Comparison of ENCODE assay signal across 9 mouse cellular contexts in the genomic region with DNA sequence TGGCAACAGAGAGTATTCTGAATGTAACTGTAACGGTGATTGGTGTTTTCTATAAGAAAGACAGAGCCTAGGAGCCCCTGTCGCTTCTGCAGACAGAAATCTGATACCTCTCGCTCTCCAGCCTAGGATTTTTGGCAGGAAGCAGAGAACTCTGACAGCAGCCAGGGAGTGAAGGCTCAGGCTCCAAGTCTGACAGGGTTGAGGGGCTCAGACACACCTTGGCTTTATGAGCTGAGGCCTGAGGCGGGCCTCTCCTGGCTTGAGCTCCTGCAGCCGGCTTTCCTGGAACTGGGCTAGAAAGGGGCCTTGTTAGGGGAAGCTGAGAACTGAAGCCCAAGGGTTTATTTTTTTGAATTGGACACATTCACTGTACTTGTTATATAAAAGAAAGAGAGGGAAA. TPM values are rescaled to one million over a fixed set of nuclear protein-coding genes. Genes with fewer than 3 reads are reported as not detected.
DNase-seq lines count a peak whose midpoint lies in the region; ATAC-seq and TF ChIP-seq lines count a peak whose summit lies in the region.
"Had no signal": no experiment of that assay in that cellular context is flagged by ENCODE, and none has a peak within 500 bp of the region (broad histone marks: within the 10 kb centered on the region; RNA-seq: fewer than 3 reads in every experiment).

No protein-coding gene starts in this region.

- H3K4me2 ChIP-seq in kidney, embryonic 16.5 days (replicated peaks; ENCODE audit: low read depth, low read length): no peak overlapping the region
- no peak overlapping the region for H3K4me2 ChIP-seq in heart, embryonic 16.5 days (ENCODE audit: low read depth, low read length)
- no peak overlapping the region for H3K4me2 ChIP-seq in midbrain, embryonic 13.5 days (replicated peaks)

- no peak for DNase-seq in kidney, adult 2 months
- DNase-seq in embryo, embryonic 10.5 days (ENCODE audit: low spot score): peak; percentile 63
- no peak for DNase-seq in right cerebral cortex, postnatal 4 days
- no peak for DNase-seq in kidney, postnatal 36 days
- no peak for DNase-seq in ovary, postnatal 14 days (ENCODE audit: low spot score)

- H3K27ac ChIP-seq in kidney, embryonic 16.5 days (ENCODE audit: low read length): peak overlapping the region; percentile 67
- H3K27ac ChIP-seq in kidney, adult 2 months (ENCODE audit: insufficient read depth, low read depth, low read length): no peak overlapping the region
- peak overlapping the region; percentile 74 for H3K27ac ChIP-seq in heart, embryonic 16.5 days (ENCODE audit: low read length)
- H3K27ac ChIP-seq in midbrain, embryonic 13.5 days: peak overlapping the region; percentile 48; the same call in 1 of the 2 replicates

- ATAC-seq in kidney, embryonic 16.5 days (ENCODE audit: low FRiP score, low TSS enrichment): peak; percentile 93
- peak; percentile 82 for ATAC-seq in heart, embryonic 16.5 days (replicated peaks; ENCODE audit: extremely low read depth, insufficient read depth, low FRiP score)
- peak; percentile 43; the same call in 1 of the 2 replicates for ATAC-seq in midbrain, embryonic 13.5 days
- ATAC-seq: Patski had no signal

- no peak for TF ChIP-seq CTCF in kidney, adult 2 months (conservative IDR thresholded peaks at IDR 0.05; ENCODE audit: insufficient read depth, insufficient read length, low read depth, low read length)

- 13% methylated on average over 5 of the region's 5 CpGs for WGBS in kidney, embryonic 16.5 days
- 57% methylated on average over 5 of the region's 5 CpGs for WGBS in kidney, adult 2 months
- 11% methylated on average over 5 of the region's 5 CpGs for WGBS in heart, embryonic 16.5 days
- 27% methylated on average over 5 of the region's 5 CpGs for WGBS in midbrain, embryonic 13.5 days

- H3K36me3 ChIP-seq in kidney, embryonic 16.5 days (ENCODE audit: insufficient read depth, low read length): no peaks in the 10 kb centered on the region
- no peaks in the 10 kb centered on the region for H3K36me3 ChIP-seq in kidney, adult 2 months (ENCODE audit: control insufficient read depth, insufficient read depth, low read length)
- no peaks in the 10 kb centered on the region for H3K36me3 ChIP-seq in heart, embryonic 16.5 days (ENCODE audit: control insufficient read depth, insufficient read depth)
- H3K36me3 ChIP-seq in midbrain, embryonic 13.5 days: no peaks in the 10 kb centered on the region

- no peaks in the 10 kb centered on the region for H3K27me3 ChIP-seq in kidney, embryonic 16.5 days (ENCODE audit: insufficient read depth, low read length)
- no peaks in the 10 kb centered on the region; the same call in 1 of the 2 replicates for H3K27me3 ChIP-seq in kidney, adult 2 months (replicated peaks; ENCODE audit: control insufficient read depth, insufficient read depth, low read length)
- H3K27me3 ChIP-seq in heart, embryonic 16.5 days (ENCODE audit: control insufficient read depth, insufficient read depth, low read length): no peaks in the 10 kb centered on the region
- no peaks in the 10 kb centered on the region for H3K27me3 ChIP-seq in midbrain, embryonic 13.5 days

- 0 out of 2 replicates have a peak overlapping the region, but pooled peaks have one; percentile 27 for H3K9ac ChIP-seq in kidney, embryonic 16.5 days (replicated peaks; ENCODE audit: low read length)
- 0 out of 2 replicates have a peak overlapping the region, but pooled peaks have one; percentile 3 for H3K9ac ChIP-seq in heart, embryonic 16.5 days (ENCODE audit: low read length)
- no peak overlapping the region for H3K9ac ChIP-seq in midbrain, embryonic 13.5 days (replicated peaks)

- no peaks in the 10 kb centered on the region for H3K9me3 ChIP-seq in kidney, embryonic 16.5 days (ENCODE audit: low read length)
- no peaks in the 10 kb centered on the region for H3K9me3 ChIP-seq in heart, embryonic 16.5 days (replicated peaks; ENCODE audit: control insufficient read depth, low read length)
- no peaks in the 10 kb centered on the region for H3K9me3 ChIP-seq in midbrain, embryonic 13.5 days

- no peak for TF ChIP-seq POLR2A in kidney, adult 2 months (IDR thresholded peaks at IDR 0.05; ENCODE audit: low read depth, low read length)

- peaks cover 21% of the 10 kb centered on the region for H3K4me1 ChIP-seq in kidney, embryonic 16.5 days (ENCODE audit: insufficient read depth, low read length)
- no peaks in the 10 kb centered on the region for H3K4me1 ChIP-seq in kidney, adult 2 months (ENCODE audit: control insufficient read depth, insufficient read depth, low read length)
- peaks cover 22% of the 10 kb centered on the region for H3K4me1 ChIP-seq in heart, embryonic 16.5 days (ENCODE audit: control insufficient read depth, insufficient read depth, low read length)
- H3K4me1 ChIP-seq in midbrain, embryonic 13.5 days (replicated peaks): peaks cover 18% of the 10 kb centered on the region

- H3K4me3 ChIP-seq in kidney, embryonic 16.5 days (ENCODE audit: low read length): no peak overlapping the region
- no peak overlapping the region for H3K4me3 ChIP-seq in kidney, adult 2 months (ENCODE audit: insufficient read depth, low read depth, low read length)
- no peak overlapping the region for H3K4me3 ChIP-seq in heart, embryonic 16.5 days (ENCODE audit: low read length)
- H3K4me3 ChIP-seq in midbrain, embryonic 13.5 days (replicated peaks): no peak overlapping the region

RNA-seq across cellular contexts. Expression of gene Boc, which starts 57.7 kb away (rescaled TPM):
- 23.2 and 24.0 TPM in 2 replicates for polyA plus RNA-seq in kidney, embryonic 16.5 days (2015; fragmentation: Nextera tagmentation; extraction: Ambion mirVana)
- polyA plus RNA-seq in kidney, adult 2 months (2012; rRNA removed): 8.5 and 8.8 TPM in 2 replicates
- 8.3 and 9.2 TPM in 2 replicates for polyA plus RNA-seq in heart, embryonic 16.5 days (2015; fragmentation: Nextera tagmentation; extraction: Ambion mirVana)
- polyA plus RNA-seq in midbrain, embryonic 13.5 days (2015; fragmentation: Nextera tagmentation; extraction: Ambion mirVana): 22.5 and 27.3 TPM in 2 replicates

Comparison
In these comparisons a context has a peak if more than half of its experiments do, and no peak if none do; other contexts are left out.
1. ATAC-seq: peak in every context shown above with its lines; median percentile 93 in kidney, embryonic 16.5 days; 82 in heart, embryonic 16.5 days; 43 in midbrain, embryonic 13.5 days.